Mouse (Mus musculus) thymus, adult 2 months (tissue): ENCODE data around the gene Bcas3.

Experiments
- CTCF ChIP-seq: fragments of 200-500 bp; IDR thresholded peaks from 2 replicates; pipeline ENCODE4 v1.5.1; 2012; ENCODE audit warnings: mild to moderate bottlenecking, control low read depth, low read length, moderate library complexity, borderline replicate concordance; ENCODE audit not compliant: control insufficient read depth, poor library complexity, insufficient read depth; ENCODE audit errors: extremely low read depth
- POLR2A ChIP-seq: fragments of 200-500 bp; IDR thresholded peaks from 2 replicates; pipeline ENCODE4 v1.6.1; 2012; ENCODE audit warnings: mild to moderate bottlenecking, low read length, control low read depth, moderate library complexity; ENCODE audit not compliant: control insufficient read depth, poor library complexity, insufficient read depth; ENCODE audit errors: extremely low read depth

- TF ChIP-seq POLR2A (no peak), CTCF (no peak)
Measured at GRCm38 (mm10) chr11:85709147-85709546, 356.2 kb downstream of the Bcas3 start.
